In the genomic region with DNA sequence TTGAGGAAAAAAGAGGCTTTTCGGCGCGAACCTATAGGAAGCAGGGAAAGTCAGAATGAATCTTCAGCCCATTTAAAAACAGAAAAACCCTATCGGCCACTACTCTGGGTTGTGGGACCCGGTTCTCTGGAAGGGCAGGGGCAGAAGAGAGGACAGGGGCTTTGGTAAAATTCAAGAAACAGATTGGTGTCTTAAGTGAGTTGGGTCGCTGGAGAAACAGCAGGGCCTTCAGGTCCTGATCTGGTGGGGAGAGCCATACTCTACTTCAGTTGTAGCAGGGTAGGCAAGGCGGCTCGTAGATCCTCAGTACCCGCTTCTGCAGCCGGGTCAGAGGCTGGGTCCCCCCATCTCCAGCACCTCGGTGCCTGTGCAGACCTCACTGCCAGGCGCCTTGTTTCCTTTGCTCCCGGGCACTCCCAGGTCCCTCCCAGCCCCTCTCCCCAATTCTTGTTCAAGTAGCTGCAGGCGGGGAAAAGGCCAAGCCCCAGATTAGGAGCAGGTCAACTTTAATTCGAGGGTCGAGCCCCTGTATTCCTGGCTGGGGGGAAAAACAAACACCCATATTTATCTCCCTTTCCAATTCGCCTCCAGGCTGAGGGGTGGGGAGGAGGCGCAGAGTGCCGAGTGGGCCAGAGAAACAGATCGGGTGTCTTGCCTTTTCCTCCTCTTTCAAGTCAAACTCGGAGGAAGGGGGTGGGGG, we compare ENCODE assay signal across 8 mouse cellular contexts. TPM values are rescaled to one million over a fixed set of nuclear protein-coding genes. Genes with fewer than 3 reads are reported as not detected.
DNase-seq lines count a peak whose midpoint lies in the region; ATAC-seq and TF ChIP-seq lines count a peak whose summit lies in the region.

No protein-coding gene starts in this region.

- WGBS in liver, adult 2 months, result 70% methylated on average over 21 of the region's 21 CpGs
- WGBS in forebrain, embryonic 16.5 days, result 3% methylated on average over 21 of the region's 21 CpGs
- WGBS in liver, embryonic 12.5 days (ENCODE audit: insufficient replicate concordance), result 11% methylated on average over 21 of the region's 21 CpGs
- WGBS in stomach, embryonic 15.5 days, result 9% methylated on average over 21 of the region's 21 CpGs

- no peaks in the 10 kb centered on the region for H3K27me3 ChIP-seq in liver, adult 2 months (ENCODE audit: control insufficient read depth, insufficient read depth, low read length)
- no peaks in the 10 kb centered on the region for H3K27me3 ChIP-seq in forebrain, embryonic 16.5 days (replicated peaks; ENCODE audit: control insufficient read depth, insufficient read depth, low read length)
- H3K27me3 ChIP-seq in liver, embryonic 12.5 days (replicated peaks), result peaks cover 90% of the 10 kb centered on the region
- H3K27me3 ChIP-seq in stomach, embryonic 15.5 days (replicated peaks), result no peaks in the 10 kb centered on the region

- no peaks in the 10 kb centered on the region for H3K9me3 ChIP-seq in forebrain, embryonic 16.5 days (ENCODE audit: control insufficient read depth, low read length)
- no peaks in the 10 kb centered on the region for H3K9me3 ChIP-seq in liver, embryonic 12.5 days (replicated peaks)
- no peaks in the 10 kb centered on the region for H3K9me3 ChIP-seq in stomach, embryonic 15.5 days

- no peaks in the 10 kb centered on the region for H3K36me3 ChIP-seq in liver, adult 2 months (ENCODE audit: control insufficient read depth, insufficient read depth, low read length)
- H3K36me3 ChIP-seq in forebrain, embryonic 16.5 days (ENCODE audit: control insufficient read depth, insufficient read depth), result no peaks in the 10 kb centered on the region
- no peaks in the 10 kb centered on the region for H3K36me3 ChIP-seq in liver, embryonic 12.5 days
- 0 out of 2 replicates have a peak, but pooled peaks cover 4% of the 10 kb centered on the region for H3K36me3 ChIP-seq in stomach, embryonic 15.5 days

- no peak for ATAC-seq in forebrain, embryonic 16.5 days
- no peak for ATAC-seq in liver, embryonic 12.5 days
- ATAC-seq in stomach, embryonic 15.5 days (ENCODE audit: insufficient read depth, low FRiP score, low read depth), result no peak

- no peak for DNase-seq in liver, adult 2 months (ENCODE audit: extremely low read depth, low read depth, low spot score)
- DNase-seq in liver, result no peak
- DNase-seq in cerebellum, adult 11-12 months, result no peak
- DNase-seq in adrenal gland, postnatal 36 days, result no peak
- DNase-seq in layer of hippocampus, adult 11-12 months (ENCODE audit: low spot score), result no peak

- TF ChIP-seq CTCF in liver, adult 2 months (IDR thresholded peaks at IDR 0.05; ENCODE audit: low read depth, low read length), result no peak

- H3K9ac ChIP-seq in liver, adult 2 months (ENCODE audit: low read depth, low read length), result peak overlapping the region; percentile 34
- peak overlapping the region; percentile 98 for H3K9ac ChIP-seq in forebrain, embryonic 16.5 days (replicated peaks; ENCODE audit: low read depth, low read length)
- H3K9ac ChIP-seq in liver, embryonic 12.5 days, result peak overlapping the region; percentile 62
- peak overlapping the region; percentile 84 for H3K9ac ChIP-seq in stomach, embryonic 15.5 days

- peak overlapping the region; percentile 60 for H3K4me2 ChIP-seq in forebrain, embryonic 16.5 days (ENCODE audit: low read length)
- H3K4me2 ChIP-seq in liver, embryonic 12.5 days, result peak overlapping the region; percentile 68
- peak overlapping the region; percentile 71 for H3K4me2 ChIP-seq in stomach, embryonic 15.5 days

- H3K27ac ChIP-seq in liver, adult 2 months (replicated peaks; ENCODE audit: insufficient read depth, low read depth, low read length), result no peak overlapping the region
- peak overlapping the region; percentile 99 for H3K27ac ChIP-seq in forebrain, embryonic 16.5 days (ENCODE audit: low read length)
- H3K27ac ChIP-seq in liver, embryonic 12.5 days, result no peak overlapping the region
- H3K27ac ChIP-seq in stomach, embryonic 15.5 days, result peak overlapping the region; percentile 99

- no peak for TF ChIP-seq POLR2A in liver, adult 2 months (IDR thresholded peaks at IDR 0.05; ENCODE audit: extremely low read depth, insufficient read depth, low read length)

- peaks cover 4% of the 10 kb centered on the region; the same call in 1 of the 2 replicates for H3K79me2 ChIP-seq in liver, adult 2 months (ENCODE audit: control insufficient read depth, insufficient read depth, low read length)

- H3K4me1 ChIP-seq in liver, adult 2 months (ENCODE audit: control insufficient read depth, insufficient read depth, low read length), result 0 out of 2 replicates have a peak, but pooled peaks cover 3% of the 10 kb centered on the region
- H3K4me1 ChIP-seq in forebrain, embryonic 16.5 days (replicated peaks; ENCODE audit: control insufficient read depth, insufficient read depth, low read length), result peaks cover 19% of the 10 kb centered on the region
- no peaks in the 10 kb centered on the region for H3K4me1 ChIP-seq in liver, embryonic 12.5 days
- H3K4me1 ChIP-seq in stomach, embryonic 15.5 days, result 0 out of 2 replicates have a peak, but pooled peaks cover 13% of the 10 kb centered on the region

- H3K4me3 ChIP-seq in liver, adult 2 months (ENCODE audit: insufficient read depth, low read depth, low read length), result peak overlapping the region; percentile 83; the same call in 1 of the 2 replicates
- peak overlapping the region; percentile 83 for H3K4me3 ChIP-seq in forebrain, embryonic 16.5 days (replicated peaks; ENCODE audit: low read length)
- H3K4me3 ChIP-seq in liver, embryonic 12.5 days, result peak overlapping the region; percentile 59
- peak overlapping the region; percentile 69 for H3K4me3 ChIP-seq in stomach, embryonic 15.5 days (replicated peaks)

RNA-seq across cellular contexts. Expression of gene Meis2, which starts 4.8 kb away (rescaled TPM):
- 4.4 and 4.5 TPM in 2 replicates for total RNA-seq in liver, adult 2 months (2014; rRNA removed)
- 2.2 and 2.4 TPM in 2 replicates for polyA plus RNA-seq in liver, adult 2 months (2012; rRNA removed)
- 143 and 154 TPM in 2 replicates for polyA plus RNA-seq in forebrain, embryonic 16.5 days (2015; fragmentation: Nextera tagmentation; extraction: Ambion mirVana)
- 5.9 and 6.0 TPM in 2 replicates for polyA plus RNA-seq in liver, embryonic 12.5 days (2016; fragmentation: Nextera tagmentation; extraction: Ambion mirVana)
- polyA plus RNA-seq in stomach, embryonic 15.5 days (2015; fragmentation: Nextera tagmentation; extraction: Ambion mirVana), result 53.0 and 57.8 TPM in 2 replicates
- total RNA-seq in adrenal gland, postnatal 36 days (2021), result 100 to 1,000 TPM; 224 to 238 TPM

Comparison
In these comparisons a context has a peak if more than half of its experiments do, and no peak if none do; other contexts are left out.
1. H3K27ac ChIP-seq: peak in forebrain, embryonic 16.5 days (single experiment) and stomach, embryonic 15.5 days (single experiment); none in liver, adult 2 months (single experiment) and liver, embryonic 12.5 days (single experiment).
2. H3K9ac ChIP-seq: peak in every context shown above with its lines; median percentile 98 in forebrain, embryonic 16.5 days; 84 in stomach, embryonic 15.5 days; 62 in liver, embryonic 12.5 days; 34 in liver, adult 2 months.
3. Peak in every context shown above with its lines, with median percentiles within 50 percentile points of each other: H3K4me3 ChIP-seq and H3K4me2 ChIP-seq.